Mouse (Mus musculus) Muller cell, postnatal 12 days (primary cell): ENCODE measurements at regions not wholly inside any gene's neighbourhood (a gene's known extent, or its start where the extent isn't known, plus 50 kb on each side); places are given as distances from the start of the nearest gene placed in this dataset.
A peak's percentile ranks its signal among the peaks of the same experiment; 100 is the strongest.

Source experiments
- DNase-seq: peaks from one replicate; pipeline ENCODE4 v3.0.0-alpha.2; 2015; ENCODE audit errors: inconsistent ontology term

GRCm38 (mm10) chr5:57396376-57396775 lies 321.4 kb upstream of the Pcdh7 start:
- peak; percentile 78 for DNase-seq

- DNase-seq = no peak
Observed at GRCm38 (mm10) chr5:57418216-57418615, 299.6 kb upstream of the Pcdh7 start.

GRCm38 (mm10) chr5:57451050-57451449 lies 266.7 kb upstream of the Pcdh7 start:
- DNase-seq = no peak

- peak; percentile 52 for DNase-seq
Observed at GRCm38 (mm10) chr5:57451504-57451903, 266.3 kb upstream of the Pcdh7 start.

- DNase-seq = no peak
Observed at GRCm38 (mm10) chr5:57474978-57475377, 242.8 kb upstream of the Pcdh7 start.

- DNase-seq = no peak
Observed at GRCm38 (mm10) chr5:57477860-57478259, 239.9 kb upstream of the Pcdh7 start.
